Mouse (Mus musculus) cerebellum, adult 2 months (tissue): ENCODE data around the gene Fkbp14.

ENCODE experiments used
- CTCF ChIP-seq: fragments of 200-500 bp; IDR thresholded peaks from 2 replicates; pipeline ENCODE4 v1.5.1; 2011; ENCODE audit warnings: low read depth, mild to moderate bottlenecking, control low read depth, low read length, moderate library complexity, borderline replicate concordance; ENCODE audit not compliant: insufficient read depth
- POLR2A ChIP-seq: fragments of 200-500 bp; IDR thresholded peaks from 2 replicates; pipeline ENCODE4 v1.6.1; 2011; ENCODE audit warnings: low read length, control low read depth, borderline replicate concordance; ENCODE audit not compliant: insufficient read depth

DNA sequence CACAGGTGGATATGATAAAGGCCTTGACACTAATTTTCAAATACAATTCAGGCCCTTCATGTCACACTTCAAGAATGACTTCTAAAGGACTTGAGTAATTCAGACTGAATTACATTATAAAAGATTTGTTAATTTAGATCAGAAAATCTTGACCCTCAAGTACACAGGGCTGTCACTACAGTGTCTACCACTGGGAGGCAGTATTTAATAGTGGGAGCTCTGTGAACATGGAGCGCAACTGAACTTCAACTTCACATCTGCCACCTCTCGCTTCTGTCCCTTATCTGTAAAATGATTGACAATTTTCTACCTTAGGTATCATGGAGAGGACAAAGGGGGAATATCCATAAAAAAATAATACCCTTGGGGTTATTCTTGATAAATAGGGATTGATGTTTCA is 10.9 kb downstream of the Fkbp14 start:
- TF ChIP-seq CTCF (peak; percentile 66), POLR2A (no peak)
